Mouse (Mus musculus): ENCODE data around the gene Eral1.

Gene Eral1

GRCm38 (mm10) chr11:78037831-78038752 is 42.1 kb downstream of the Eral1 start, which contains the start of gene Flot2:
Gene Flot2, plus strand, starts transcription at chr11:78037931.
- no peak for DNase-seq (ENCODE audit: low spot score)

GRCm38 (mm10) chr11:78036791-78037190 is 43.4 kb downstream of the Eral1 start:
- DNase-seq (ENCODE audit: low spot score): no peak

- no peak for DNase-seq (ENCODE audit: low spot score)
These were observed 46.1 kb downstream of the Eral1 start for GRCm38 (mm10) chr11:78033931-78034617.

- DNase-seq (ENCODE audit: low spot score): no peak
These were observed 47.4 kb downstream of the Eral1 start for GRCm38 (mm10) chr11:78032809-78033195.

- peak; percentile 52 for DNase-seq (ENCODE audit: low spot score)
These were observed 48.0 kb downstream of the Eral1 start, which contains the start of gene Dhrs13 for GRCm38 (mm10) chr11:78031947-78032808. Gene Dhrs13, plus strand, starts transcription at chr11:78032280.

- DNase-seq (ENCODE audit: low spot score): no peak
These were observed 48.8 kb downstream of the Eral1 start for GRCm38 (mm10) chr11:78031389-78031788.

- DNase-seq (ENCODE audit: low spot score): no peak
These were observed 49.6 kb downstream of the Eral1 start for GRCm38 (mm10) chr11:78030600-78030999.

GRCm38 (mm10) chr11:78029240-78029639 is 50.9 kb downstream of the Eral1 start:
- no peak for DNase-seq (ENCODE audit: low spot score)

GRCm38 (mm10) chr11:78023607-78024006 is 56.6 kb downstream of the Eral1 start:
- DNase-seq (ENCODE audit: low spot score): no peak

All from urinary bladder, postnatal 10 days (tissue).